ENCODE assay signal across 27 mouse cellular contexts in genomic region chr9:13990960-13991359, GRCm38 (mm10).
"Had no signal": no experiment of that assay in that cellular context is flagged by ENCODE, and none has a peak within 500 bp of the region (broad histone marks: within the 10 kb centered on the region; RNA-seq: fewer than 3 reads in every experiment).

No protein-coding gene starts in this region.

- H3K4me2 ChIP-seq: heart, embryonic 12.5 days; hindbrain, embryonic 12.5 days; hindbrain, embryonic 14.5 days; intestine, embryonic 15.5 days; limb, embryonic 13.5 days; limb, embryonic 15.5 days; liver, embryonic 12.5 days had no signal

- H3K9ac ChIP-seq: heart, embryonic 12.5 days; hindbrain, embryonic 12.5 days; hindbrain, embryonic 14.5 days; intestine, embryonic 15.5 days; limb, embryonic 13.5 days; limb, embryonic 15.5 days; liver, embryonic 12.5 days; liver, embryonic 14.5 days had no signal

- H3K4me3 ChIP-seq: heart, embryonic 10.5 days; heart, embryonic 12.5 days; hindbrain, embryonic 10.5 days; hindbrain, embryonic 12.5 days; intestine, embryonic 15.5 days; layer of hippocampus, adult 2 months; limb, embryonic 13.5 days; limb, embryonic 15.5 days; liver, embryonic 12.5 days had no signal

- H3K36me3 ChIP-seq: heart, embryonic 10.5 days; heart, embryonic 12.5 days; hindbrain, embryonic 10.5 days; hindbrain, embryonic 12.5 days; intestine, embryonic 15.5 days; limb, embryonic 13.5 days; limb, embryonic 15.5 days; liver, embryonic 12.5 days had no signal

- H3K27me3 ChIP-seq: hindbrain, embryonic 12.5 days; intestine, embryonic 15.5 days; limb, embryonic 13.5 days; limb, embryonic 15.5 days; liver, embryonic 12.5 days had no signal

- DNase-seq: gastrocnemius, postnatal 14 days; gastrocnemius, postnatal 36 days; heart, adult 18-20 months; heart, postnatal 10 days; heart, postnatal 36 days; kidney, adult 18-20 months; kidney, adult 8-10 months; kidney, postnatal 10 days; kidney, postnatal 25 days; kidney, postnatal 4 days; layer of hippocampus, adult 9-11 months; layer of hippocampus, postnatal 36 days; left cerebral cortex, postnatal 4 days had no signal

- ATAC-seq: hindbrain, embryonic 16.5 days; inflammation-experienced regulatory T-cells, adult 6 months; intestine, embryonic 15.5 days; intestine, postnatal 0 days; liver, embryonic 12.5 days had no signal

- H3K4me1 ChIP-seq: hindbrain, embryonic 10.5 days; hindbrain, embryonic 12.5 days; intestine, embryonic 15.5 days; liver, embryonic 12.5 days had no signal

- H3K9me3 ChIP-seq: heart, embryonic 10.5 days; heart, embryonic 12.5 days; hindbrain, embryonic 10.5 days; hindbrain, embryonic 12.5 days; intestine, embryonic 15.5 days; limb, embryonic 13.5 days; limb, embryonic 15.5 days; liver, embryonic 12.5 days had no signal

- H3K27ac ChIP-seq: heart, embryonic 10.5 days; hindbrain, embryonic 10.5 days; hindbrain, embryonic 12.5 days; hindbrain, embryonic 14.5 days; intestine, embryonic 15.5 days; layer of hippocampus, adult 2 months; limb, embryonic 13.5 days; limb, embryonic 15.5 days; liver, embryonic 12.5 days; liver, embryonic 14.5 days had no signal
